Mouse (Mus musculus): ENCODE measurements around the gene Cd5l. TPM values are rescaled to one million over a fixed set of nuclear protein-coding genes. Genes with fewer than 3 reads are reported as not detected.
"Not testable (repeated sequence)": the region's sequence is repeated elsewhere in the genome, so short reads cannot be mapped to it uniquely, and the experiment has no call there.

The Cd5l gene
- polyA plus RNA-seq (2015; fragmentation: Nextera tagmentation; extraction: Ambion mirVana) = 0.36 and 0.60 TPM in 2 replicates

GRCm38 (mm10) chr3:87357581-87357980 is at the start of gene Cd5l:
Cd5l (plus strand) TSS chr3:87357881.
- no peak within 1 kb of the TSS for H3K4me2 ChIP-seq
- no peaks in the 10 kb centered on the region for H3K9me3 ChIP-seq
- no peaks in the 10 kb centered on the region for H3K4me1 ChIP-seq
- no peak for ATAC-seq (ENCODE audit: insufficient number of reproducible peaks, low FRiP score, low TSS enrichment, low read depth)
- no peaks in the 10 kb centered on the region for H3K36me3 ChIP-seq
- no peaks in the 10 kb centered on the region for H3K27me3 ChIP-seq
- H3K27ac ChIP-seq = no peak within 1 kb of the TSS
- H3K4me3 ChIP-seq = no peak within 1 kb of the TSS
- H3K9ac ChIP-seq = no peak within 1 kb of the TSS

GRCm38 (mm10) chr3:87309922-87310321 is 47.8 kb upstream of the Cd5l start:
- no peaks in the 10 kb centered on the region for H3K9me3 ChIP-seq
- no peak overlapping the region for H3K9ac ChIP-seq
- H3K4me2 ChIP-seq = no peak overlapping the region
- no peaks in the 10 kb centered on the region for H3K27me3 ChIP-seq
- no peak for ATAC-seq (ENCODE audit: insufficient number of reproducible peaks, low FRiP score, low TSS enrichment, low read depth)
- 70% methylated on average over 2 of the region's 2 CpGs for WGBS
- no peak overlapping the region for H3K27ac ChIP-seq
- no peaks in the 10 kb centered on the region for H3K4me1 ChIP-seq
- H3K4me3 ChIP-seq = no peak overlapping the region
- H3K36me3 ChIP-seq = no peaks in the 10 kb centered on the region

- no peak overlapping the region for H3K27ac ChIP-seq
- H3K27me3 ChIP-seq = no peaks in the 10 kb centered on the region
- H3K36me3 ChIP-seq = no peaks in the 10 kb centered on the region
- no peak for ATAC-seq (ENCODE audit: insufficient number of reproducible peaks, low FRiP score, low TSS enrichment, low read depth)
- no peak overlapping the region for H3K4me3 ChIP-seq
- 48% methylated on average over 4 of the region's 4 CpGs for WGBS
- H3K9me3 ChIP-seq = no peaks in the 10 kb centered on the region
- no peak overlapping the region for H3K4me2 ChIP-seq
- no peaks in the 10 kb centered on the region for H3K4me1 ChIP-seq
- H3K9ac ChIP-seq = no peak overlapping the region
Observed at GRCm38 (mm10) chr3:87322557-87322956, 35.1 kb upstream of the Cd5l start.

GRCm38 (mm10) chr3:87323778-87324177 is 33.9 kb upstream of the Cd5l start:
- H3K9ac ChIP-seq = no peak overlapping the region
- no peaks in the 10 kb centered on the region for H3K36me3 ChIP-seq
- no peaks in the 10 kb centered on the region for H3K9me3 ChIP-seq
- ATAC-seq (ENCODE audit: insufficient number of reproducible peaks, low FRiP score, low TSS enrichment, low read depth) = no peak
- no peak overlapping the region for H3K27ac ChIP-seq
- WGBS = 13% methylated on average over 3 of the region's 3 CpGs
- H3K4me2 ChIP-seq = no peak overlapping the region
- no peaks in the 10 kb centered on the region for H3K4me1 ChIP-seq
- H3K27me3 ChIP-seq = no peaks in the 10 kb centered on the region
- no peak overlapping the region for H3K4me3 ChIP-seq

- no peaks in the 10 kb centered on the region for H3K9me3 ChIP-seq
- H3K9ac ChIP-seq = no peak overlapping the region
- H3K4me3 ChIP-seq = no peak overlapping the region
- no peaks in the 10 kb centered on the region for H3K4me1 ChIP-seq
- no peak for ATAC-seq (ENCODE audit: insufficient number of reproducible peaks, low FRiP score, low TSS enrichment, low read depth)
- no peaks in the 10 kb centered on the region for H3K36me3 ChIP-seq
- H3K4me2 ChIP-seq = no peak overlapping the region
- no peak overlapping the region for H3K27ac ChIP-seq
- WGBS = 84% methylated on average over 5 of the region's 5 CpGs
- no peaks in the 10 kb centered on the region for H3K27me3 ChIP-seq
Observed at GRCm38 (mm10) chr3:87337899-87338298, 19.8 kb upstream of the Cd5l start.

GRCm38 (mm10) chr3:87350992-87351391 is 6.7 kb upstream of the Cd5l start:
- not testable (repeated sequence) for H3K9ac ChIP-seq; H3K36me3 ChIP-seq; H3K27me3 ChIP-seq; H3K27ac ChIP-seq; H3K4me1 ChIP-seq; H3K4me3 ChIP-seq; ATAC-seq (ENCODE audit: insufficient number of reproducible peaks, low FRiP score, low TSS enrichment, low read depth); H3K4me2 ChIP-seq; H3K9me3 ChIP-seq
- WGBS = 65% methylated on average over 2 of the region's 2 CpGs

- H3K27me3 ChIP-seq = no peaks in the 10 kb centered on the region
- no peak for ATAC-seq (ENCODE audit: insufficient number of reproducible peaks, low FRiP score, low TSS enrichment, low read depth)
- no peak overlapping the region for H3K27ac ChIP-seq
- no peaks in the 10 kb centered on the region for H3K36me3 ChIP-seq
- H3K4me3 ChIP-seq = no peak overlapping the region
- no peaks in the 10 kb centered on the region for H3K4me1 ChIP-seq
- no peaks in the 10 kb centered on the region for H3K9me3 ChIP-seq
- no peak overlapping the region for H3K9ac ChIP-seq
- H3K4me2 ChIP-seq = no peak overlapping the region
Observed at GRCm38 (mm10) chr3:87359215-87359614, 1.5 kb downstream of the Cd5l start.

- H3K27me3 ChIP-seq = no peaks in the 10 kb centered on the region
- ATAC-seq (ENCODE audit: insufficient number of reproducible peaks, low FRiP score, low TSS enrichment, low read depth) = no peak
- H3K4me1 ChIP-seq = no peaks in the 10 kb centered on the region
- H3K27ac ChIP-seq = no peak overlapping the region
- H3K36me3 ChIP-seq = no peaks in the 10 kb centered on the region
- no peaks in the 10 kb centered on the region for H3K9me3 ChIP-seq
- 89% methylated on average over 6 of the region's 6 CpGs for WGBS
- H3K4me3 ChIP-seq = no peak overlapping the region
- no peak overlapping the region for H3K4me2 ChIP-seq
- no peak overlapping the region for H3K9ac ChIP-seq
Observed at GRCm38 (mm10) chr3:87360466-87360865, 2.8 kb downstream of the Cd5l start.

- 90% methylated on average over 14 of the region's 14 CpGs for WGBS
- Histone ChIP-seq H3K27me3 (no peaks in the 10 kb centered on the region), H3K36me3 (no peaks in the 10 kb centered on the region), H3K4me3 (no peak overlapping the region), H3K9me3 (no peaks in the 10 kb centered on the region), H3K4me1 (no peaks in the 10 kb centered on the region), H3K27ac (no peak overlapping the region), H3K4me2 (no peak overlapping the region), H3K9ac (no peak overlapping the region)
- no peak for ATAC-seq (ENCODE audit: insufficient number of reproducible peaks, low FRiP score, low TSS enrichment, low read depth)
Observed at GRCm38 (mm10) chr3:87365691-87366090, 8.0 kb downstream of the Cd5l start.

- Histone ChIP-seq H3K27ac (no peak overlapping the region), H3K4me3 (no peak overlapping the region), H3K9me3 (no peaks in the 10 kb centered on the region), H3K4me2 (no peak overlapping the region), H3K27me3 (no peaks in the 10 kb centered on the region), H3K36me3 (no peaks in the 10 kb centered on the region), H3K4me1 (no peaks in the 10 kb centered on the region), H3K9ac (no peak overlapping the region)
- ATAC-seq (ENCODE audit: insufficient number of reproducible peaks, low FRiP score, low TSS enrichment, low read depth) = no peak
- WGBS = 84% methylated on average over 10 of the region's 10 CpGs
Observed at GRCm38 (mm10) chr3:87367511-87367910, 9.8 kb downstream of the Cd5l start.

GRCm38 (mm10) chr3:87369181-87369580 is 11.5 kb downstream of the Cd5l start:
- H3K9ac ChIP-seq = no peak overlapping the region
- WGBS = 71% methylated on average over 5 of the region's 5 CpGs
- H3K4me3 ChIP-seq = no peak overlapping the region
- H3K27ac ChIP-seq = no peak overlapping the region
- no peaks in the 10 kb centered on the region; the same call in 1 of the 2 replicates for H3K4me1 ChIP-seq
- no peaks in the 10 kb centered on the region for H3K36me3 ChIP-seq
- H3K9me3 ChIP-seq = no peaks in the 10 kb centered on the region
- no peak overlapping the region for H3K4me2 ChIP-seq
- no peak for ATAC-seq (ENCODE audit: insufficient number of reproducible peaks, low FRiP score, low TSS enrichment, low read depth)
- H3K27me3 ChIP-seq = no peaks in the 10 kb centered on the region

- Histone ChIP-seq H3K27ac (no peak within 1 kb of the TSS), H3K4me1 (peaks cover 2% of the 10 kb centered on the region; the same call in 1 of the 2 replicates), H3K36me3 (no peaks in the 10 kb centered on the region), H3K9ac (no peak within 1 kb of the TSS), H3K4me3 (no peak within 1 kb of the TSS), H3K9me3 (no peaks in the 10 kb centered on the region), H3K27me3 (no peaks in the 10 kb centered on the region), H3K4me2 (no peak within 1 kb of the TSS)
- no peak for ATAC-seq (ENCODE audit: insufficient number of reproducible peaks, low FRiP score, low TSS enrichment, low read depth)
- WGBS = 81% methylated on average over 18 of the region's 18 CpGs
Observed at GRCm38 (mm10) chr3:87376195-87377165, 18.8 kb downstream of the Cd5l start, which contains the start of gene Fcrl1. Fcrl1 (plus strand) TSS chr3:87376387.

All from limb, embryonic 15.5 days (tissue).